Mouse (Mus musculus) limb, embryonic 12.5 days (tissue): ENCODE data around the gene Tmem132d. TPM values are rescaled to one million over a fixed set of nuclear protein-coding genes. Genes with fewer than 3 reads are reported as not detected.

Experiments used
- ATAC-seq: fragments of 200-750 bp; cut with Nextera tagmentation; 2 replicates; pipeline ENCODE4 v1.8.0; 2017; ENCODE audit warnings: low read depth, moderate TSS enrichment; ENCODE audit not compliant: insufficient number of reproducible peaks, insufficient read depth, low FRiP score, low TSS enrichment
- H3K27ac ChIP-seq: fragments of 300-500 bp; sonication (generic); 2 replicates; pipeline ENCODE4 v1.5.1; 2016; ENCODE audit warnings: mild to moderate bottlenecking, moderate library complexity
- H3K27me3 ChIP-seq: fragments of 300-500 bp; sonication (generic); 2 replicates; pipeline ENCODE4 v1.6.1; 2016; ENCODE audit warnings: mild to moderate bottlenecking, moderate library complexity
- H3K36me3 ChIP-seq: fragments of 300-500 bp; sonication (generic); 2 replicates; pipeline ENCODE4 v1.6.1; 2016; ENCODE audit warnings: mild to moderate bottlenecking, moderate library complexity
- H3K4me1 ChIP-seq: fragments of 300-500 bp; sonication (generic); replicated peaks from 2 replicates; pipeline ENCODE4 v1.6.1; 2016
- H3K4me2 ChIP-seq: fragments of 300-500 bp; sonication (generic); 2 replicates; pipeline ENCODE4 v1.6.1; 2016; ENCODE audit warnings: mild to moderate bottlenecking, moderate library complexity
- H3K4me3 ChIP-seq: fragments of 300-500 bp; sonication (generic); replicated peaks from 2 replicates; pipeline ENCODE4 v1.5.1; 2016; ENCODE audit warnings: mild to moderate bottlenecking
- H3K9ac ChIP-seq: fragments of 300-500 bp; sonication (generic); replicated peaks from 2 replicates; pipeline ENCODE4 v1.6.1; 2016; ENCODE audit warnings: mild to moderate bottlenecking, moderate library complexity
- H3K9me3 ChIP-seq: fragments of 300-500 bp; sonication (generic); 2 replicates; pipeline ENCODE4 v1.6.1; 2016; ENCODE audit warnings: mild to moderate bottlenecking, moderate library complexity
- WGBS: fragments of 180-500 bp; shearing (Covaris S2); methylation state at CpG from one replicate; pipeline ENCODE4 v1.1.7; 2016; 5-methylcytosine and 5-hydroxymethylcytosine counted together
- polyA plus RNA-seq: library from polyadenylated mRNA; unstranded; fragments of >200 nt; fragmentation: Nextera tagmentation; extraction: Ambion mirVana; gene quantifications from 2 replicates; pipeline ENCODE4 v1.2.1, GENCODE M21; 2016

Gene Tmem132d
- polyA plus RNA-seq, 1 experiment from 2014 or later, result 0.51 TPM

GRCm38 (mm10) chr5:128407546-128407945, 25.3 kb downstream of the Tmem132d start:
- no peaks in the 10 kb centered on the region for H3K27me3 ChIP-seq
- no peak for ATAC-seq
- no peaks in the 10 kb centered on the region; the same call in 1 of the 2 replicates for H3K4me1 ChIP-seq
- H3K4me2 ChIP-seq, result no peak overlapping the region
- no peak overlapping the region for H3K9ac ChIP-seq
- WGBS, result 86% methylated on average over 9 of the region's 9 CpGs
- H3K36me3 ChIP-seq, result no peaks in the 10 kb centered on the region
- H3K9me3 ChIP-seq, result peaks cover 8% of the 10 kb centered on the region; the same call in 1 of the 2 replicates
- H3K4me3 ChIP-seq, result no peak overlapping the region
- no peak overlapping the region for H3K27ac ChIP-seq

GRCm38 (mm10) chr5:128405071-128405470, 27.8 kb downstream of the Tmem132d start:
- Histone ChIP-seq H3K4me3 (no peak overlapping the region), H3K27me3 (no peaks in the 10 kb centered on the region), H3K4me1 (no peaks in the 10 kb centered on the region), H3K36me3 (no peaks in the 10 kb centered on the region), H3K9me3 (peaks cover 8% of the 10 kb centered on the region; the same call in 1 of the 2 replicates), H3K27ac (no peak overlapping the region), H3K9ac (no peak overlapping the region), H3K4me2 (no peak overlapping the region)
- WGBS, result 92% methylated on average over 8 of the region's 8 CpGs
- ATAC-seq, result no peak

GRCm38 (mm10) chr5:128404223-128404622, 28.7 kb downstream of the Tmem132d start:
- Histone ChIP-seq H3K9ac (no peak overlapping the region), H3K4me2 (no peak overlapping the region), H3K27me3 (no peaks in the 10 kb centered on the region), H3K27ac (no peak overlapping the region), H3K9me3 (peaks cover 8% of the 10 kb centered on the region; the same call in 1 of the 2 replicates), H3K4me3 (no peak overlapping the region), H3K4me1 (no peaks in the 10 kb centered on the region), H3K36me3 (no peaks in the 10 kb centered on the region)
- 91% methylated on average over 3 of the region's 3 CpGs for WGBS
- no peak for ATAC-seq

- H3K4me2 ChIP-seq, result no peak overlapping the region
- no peak for ATAC-seq
- 78% methylated on average over 3 of the region's 3 CpGs for WGBS
- H3K36me3 ChIP-seq, result no peaks in the 10 kb centered on the region
- no peak overlapping the region for H3K27ac ChIP-seq
- no peak overlapping the region for H3K9ac ChIP-seq
- no peak overlapping the region for H3K4me3 ChIP-seq
- H3K27me3 ChIP-seq, result no peaks in the 10 kb centered on the region
- H3K4me1 ChIP-seq, result peaks cover 10% of the 10 kb centered on the region
- peaks cover 15% of the 10 kb centered on the region for H3K9me3 ChIP-seq
Observed at GRCm38 (mm10) chr5:128392372-128392771, 40.5 kb downstream of the Tmem132d start.

GRCm38 (mm10) chr5:128389665-128390064, 43.2 kb downstream of the Tmem132d start:
- WGBS, result 61% methylated on average over 4 of the region's 4 CpGs
- Histone ChIP-seq H3K9ac (no peak overlapping the region), H3K9me3 (peaks cover 7% of the 10 kb centered on the region; the same call in 1 of the 2 replicates), H3K36me3 (no peaks in the 10 kb centered on the region), H3K27me3 (no peaks in the 10 kb centered on the region), H3K4me3 (no peak overlapping the region), H3K4me1 (peaks cover 10% of the 10 kb centered on the region), H3K4me2 (no peak overlapping the region), H3K27ac (no peak overlapping the region)
- no peak for ATAC-seq

- Histone ChIP-seq H3K4me3 (no peak overlapping the region), H3K36me3 (no peaks in the 10 kb centered on the region), H3K9me3 (peaks cover 5% of the 10 kb centered on the region; the same call in 1 of the 2 replicates), H3K27ac (no peak overlapping the region), H3K27me3 (no peaks in the 10 kb centered on the region), H3K4me2 (no peak overlapping the region), H3K9ac (no peak overlapping the region), H3K4me1 (peaks cover 10% of the 10 kb centered on the region)
- 15% methylated on average over 7 of the region's 7 CpGs for WGBS
- ATAC-seq, result no peak
Observed at GRCm38 (mm10) chr5:128388358-128389141, 44.3 kb downstream of the Tmem132d start.

- ATAC-seq, result no peak
- 90% methylated on average over 3 of the region's 3 CpGs for WGBS
- H3K27me3 ChIP-seq, result no peaks in the 10 kb centered on the region
- no peaks in the 10 kb centered on the region for H3K9me3 ChIP-seq
- H3K4me2 ChIP-seq, result no peak overlapping the region
- H3K36me3 ChIP-seq, result no peaks in the 10 kb centered on the region
- H3K4me3 ChIP-seq, result no peak overlapping the region
- no peak overlapping the region for H3K9ac ChIP-seq
- 0 out of 2 replicates have a peak, but pooled peaks cover 2% of the 10 kb centered on the region for H3K4me1 ChIP-seq
- H3K27ac ChIP-seq, result no peak overlapping the region
Observed at GRCm38 (mm10) chr5:128369814-128370213, 63.1 kb downstream of the Tmem132d start.

- H3K4me2 ChIP-seq, result no peak overlapping the region
- H3K4me3 ChIP-seq, result no peak overlapping the region
- H3K9me3 ChIP-seq, result no peaks in the 10 kb centered on the region
- 0 out of 2 replicates have a peak, but pooled peaks cover 2% of the 10 kb centered on the region for H3K4me1 ChIP-seq
- 93% methylated on average over 7 of the region's 7 CpGs for WGBS
- no peak for ATAC-seq
- H3K9ac ChIP-seq, result no peak overlapping the region
- H3K27ac ChIP-seq, result no peak overlapping the region
- H3K27me3 ChIP-seq, result no peaks in the 10 kb centered on the region
- H3K36me3 ChIP-seq, result no peaks in the 10 kb centered on the region
Observed at GRCm38 (mm10) chr5:128369111-128369510, 63.8 kb downstream of the Tmem132d start.

- H3K4me2 ChIP-seq, result no peak overlapping the region
- no peaks in the 10 kb centered on the region for H3K36me3 ChIP-seq
- no peaks in the 10 kb centered on the region for H3K27me3 ChIP-seq
- no peak for ATAC-seq
- H3K9ac ChIP-seq, result no peak overlapping the region
- no peak overlapping the region for H3K4me3 ChIP-seq
- WGBS, result 88% methylated on average over 3 of the region's 3 CpGs
- H3K9me3 ChIP-seq, result no peaks in the 10 kb centered on the region
- no peak overlapping the region for H3K27ac ChIP-seq
- H3K4me1 ChIP-seq, result peaks cover 7% of the 10 kb centered on the region; the same call in 1 of the 2 replicates
Observed at GRCm38 (mm10) chr5:128365261-128365985, 67.5 kb downstream of the Tmem132d start.

- 61% methylated on average over 23 of the region's 23 CpGs for WGBS
- H3K4me2 ChIP-seq, result no peak overlapping the region
- no peak for ATAC-seq
Observed at GRCm38 (mm10) chr5:128360946-128361675, 71.8 kb downstream of the Tmem132d start.

GRCm38 (mm10) chr5:128348835-128349234, 84.0 kb downstream of the Tmem132d start:
- Histone ChIP-seq H3K27me3 (no peaks in the 10 kb centered on the region), H3K4me2 (no peak overlapping the region), H3K27ac (no peak overlapping the region), H3K9ac (no peak overlapping the region), H3K4me1 (no peaks in the 10 kb centered on the region), H3K4me3 (no peak overlapping the region), H3K9me3 (0 out of 2 replicates have a peak, but pooled peaks cover 6% of the 10 kb centered on the region), H3K36me3 (no peaks in the 10 kb centered on the region)
- 28% methylated on average over 2 of the region's 2 CpGs for WGBS
- no peak for ATAC-seq

More at GRCm38 (mm10) chr5:128360946-128361675, 71.8 kb downstream of the Tmem132d start:
- H3K36me3 ChIP-seq, result no peaks in the 10 kb centered on the region
- no peak overlapping the region for H3K27ac ChIP-seq
- no peaks in the 10 kb centered on the region for H3K9me3 ChIP-seq
- H3K4me1 ChIP-seq, result peaks cover 4% of the 10 kb centered on the region; the same call in 1 of the 2 replicates
- no peaks in the 10 kb centered on the region for H3K27me3 ChIP-seq
- H3K4me3 ChIP-seq, result no peak overlapping the region
- H3K9ac ChIP-seq, result no peak overlapping the region
